Mouse (Mus musculus) embryonic facial prominence, embryonic 14.5 days (tissue): Measurements from ENCODE around the gene Usp4. TPM values are rescaled to one million over a fixed set of nuclear protein-coding genes. Genes with fewer than 3 reads are reported as not detected.

Experiments used
- polyA plus RNA-seq: library from polyadenylated mRNA; unstranded; fragments of >200 nt; fragmentation: Nextera tagmentation; extraction: Ambion mirVana; gene quantifications from 2 replicates; pipeline ENCODE4 v1.2.1, GENCODE M21; 2014

Usp4 gene
- polyA plus RNA-seq, 1 experiment from 2014 or later: 88.9 TPM

Other genes with a start within 250 kb of the Usp4 start
- 1.1 TPM in 2 replicates for gene Bsn, start 157.5 kb upstream of the Usp4 start, polyA plus RNA-seq
- 101 and 107 TPM in 2 replicates for gene Dag1, start 83.9 kb upstream of the Usp4 start, polyA plus RNA-seq
- 38.6 and 38.9 TPM in 2 replicates for gene Nicn1, start 57.4 kb upstream of the Usp4 start, polyA plus RNA-seq
- gene Amt, start 51.0 kb upstream of the Usp4 start, polyA plus RNA-seq: 6.1 and 6.2 TPM in 2 replicates
- 326 and 351 TPM in 2 replicates for gene Rhoa, start 41.7 kb upstream of the Usp4 start, polyA plus RNA-seq
- 38.2 and 47.8 TPM in 2 replicates for gene Tcta, start 41.7 kb upstream of the Usp4 start, polyA plus RNA-seq
- 671 and 689 TPM in 2 replicates for gene Gpx1, start 8.9 kb upstream of the Usp4 start, polyA plus RNA-seq
- 0.18 and 0.58 TPM in 2 replicates for gene 1700102P08Rik, start 45.0 kb downstream of the Usp4 start, polyA plus RNA-seq
- gene Ccdc36, start 80.6 kb downstream of the Usp4 start, polyA plus RNA-seq: 1.1 and 1.5 TPM in 2 replicates
- not detected in 2 replicates for gene BC048562, start 88.6 kb downstream of the Usp4 start, polyA plus RNA-seq
- 42.0 and 42.2 TPM in 2 replicates for gene Ccdc71, start 112.7 kb downstream of the Usp4 start, polyA plus RNA-seq
- gene Klhdc8b, start 113.7 kb downstream of the Usp4 start, polyA plus RNA-seq: 23.7 and 27.6 TPM in 2 replicates
- gene Lamb2, start 131.9 kb downstream of the Usp4 start, polyA plus RNA-seq: 63.8 and 67.2 TPM in 2 replicates
- 57.6 and 57.8 TPM in 2 replicates for gene Usp19, start 142.7 kb downstream of the Usp4 start, polyA plus RNA-seq
- gene Qars, start 159.9 kb downstream of the Usp4 start, polyA plus RNA-seq: 97.2 and 116 TPM in 2 replicates
- gene Qrich1, start 169.0 kb downstream of the Usp4 start, polyA plus RNA-seq: 110 and 126 TPM in 2 replicates
- 173 and 202 TPM in 2 replicates for gene Impdh2, start 212.4 kb downstream of the Usp4 start, polyA plus RNA-seq
- gene Ndufaf3, start 219.6 kb downstream of the Usp4 start, polyA plus RNA-seq: 59.6 and 61.9 TPM in 2 replicates
- gene Dalrd3, start 222.0 kb downstream of the Usp4 start, polyA plus RNA-seq: 116 and 120 TPM in 2 replicates
- 78.9 and 91.1 TPM in 2 replicates for gene Wdr6, start 230.9 kb downstream of the Usp4 start, polyA plus RNA-seq
- 7.4 and 7.8 TPM in 2 replicates for gene P4htm, start 249.8 kb downstream of the Usp4 start, polyA plus RNA-seq